ENCODE assay signal across 8 mouse cellular contexts in the genomic region with DNA sequence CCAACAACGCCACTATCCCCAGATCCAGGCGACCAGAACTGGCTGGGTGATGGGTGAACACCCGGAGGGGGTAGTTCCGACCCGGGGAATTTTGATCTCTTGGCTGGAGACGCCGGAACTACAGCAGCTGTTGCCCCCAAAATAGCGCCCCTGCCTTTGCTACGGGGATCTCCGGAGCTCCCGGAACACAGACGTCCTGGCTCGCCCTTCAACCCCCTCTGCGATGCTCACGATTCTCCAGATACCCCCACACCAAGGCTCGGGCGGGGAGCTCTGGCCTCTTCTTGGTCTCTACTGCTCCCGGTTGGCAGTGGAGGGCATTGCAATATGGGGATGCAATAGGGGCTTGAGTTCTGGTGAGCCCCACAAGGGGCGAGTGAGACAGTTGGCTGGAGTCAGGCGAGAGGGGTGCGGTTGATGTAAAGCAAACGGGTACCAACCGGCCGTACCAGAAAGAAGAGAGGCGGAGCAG. TPM values are rescaled to one million over a fixed set of nuclear protein-coding genes. Genes with fewer than 3 reads are reported as not detected.
DNase-seq lines count a peak whose midpoint lies in the region; ATAC-seq and TF ChIP-seq lines count a peak whose summit lies in the region.

No protein-coding gene starts in this region.

- TF ChIP-seq POLR2A in small intestine, adult 2 months (IDR thresholded peaks at IDR 0.05; ENCODE audit: low read depth, low read length), result no peak

- H3K4me2 ChIP-seq in lung, postnatal 0 days (replicated peaks; ENCODE audit: low read depth, low read length), result peak overlapping the region; percentile 62
- peak overlapping the region; percentile 84 for H3K4me2 ChIP-seq in kidney, postnatal 0 days (ENCODE audit: low read length)

- 0 out of 2 replicates have a peak overlapping the region, but pooled peaks have one; percentile 5 for H3K4me3 ChIP-seq in lung, postnatal 0 days (ENCODE audit: low read depth, low read length)
- peak overlapping the region; percentile 18; the same call in 1 of the 2 replicates for H3K4me3 ChIP-seq in kidney, postnatal 0 days (replicated peaks; ENCODE audit: low read depth, low read length)
- peak overlapping the region; percentile 29 for H3K4me3 ChIP-seq in small intestine, adult 2 months (ENCODE audit: low read depth, low read length)

- no peaks in the 10 kb centered on the region for H3K9me3 ChIP-seq in lung, postnatal 0 days (ENCODE audit: low read length)
- no peaks in the 10 kb centered on the region for H3K9me3 ChIP-seq in kidney, postnatal 0 days (replicated peaks; ENCODE audit: low read length)

- ATAC-seq in lung, postnatal 0 days, result no peak
- ATAC-seq in kidney, postnatal 0 days (replicated peaks; ENCODE audit: low FRiP score, low read depth), result no peak
- ATAC-seq in megakaryocyte progenitor cell, adult 5-6 weeks (replicated peaks; ENCODE audit: poor library complexity), result peak; percentile 13

- TF ChIP-seq EP300 in lung, postnatal 0 days (IDR thresholded peaks at IDR 0.05), result no peak

- H3K27ac ChIP-seq in lung, postnatal 0 days (ENCODE audit: low read length), result no peak overlapping the region
- H3K27ac ChIP-seq in kidney, postnatal 0 days, result no peak overlapping the region
- no peak overlapping the region for H3K27ac ChIP-seq in small intestine, adult 2 months (ENCODE audit: insufficient read depth, low read depth, low read length)

- no peaks in the 10 kb centered on the region for H3K36me3 ChIP-seq in lung, postnatal 0 days (ENCODE audit: insufficient read depth, low read length)
- H3K36me3 ChIP-seq in kidney, postnatal 0 days (ENCODE audit: insufficient read depth, low read length), result no peaks in the 10 kb centered on the region
- no peaks in the 10 kb centered on the region for H3K36me3 ChIP-seq in small intestine, adult 2 months (ENCODE audit: control insufficient read depth, insufficient read depth, low read length)

- peak; percentile 58 for TF ChIP-seq CTCF in lung, postnatal 0 days (IDR thresholded peaks at IDR 0.05)
- TF ChIP-seq CTCF in kidney, postnatal 0 days (IDR thresholded peaks at IDR 0.05; ENCODE audit: low read depth), result peak; percentile 62
- TF ChIP-seq CTCF in small intestine, adult 2 months (IDR thresholded peaks at IDR 0.05; ENCODE audit: extremely low read depth, insufficient read length, insufficient replicate concordance, low read depth, low read length), result 0 out of 2 replicates have a peak, but pooled peaks have one; percentile 13

- H3K9ac ChIP-seq in lung, postnatal 0 days (replicated peaks; ENCODE audit: low read depth), result no peak overlapping the region
- H3K9ac ChIP-seq in kidney, postnatal 0 days (ENCODE audit: low read depth, low read length), result peak overlapping the region; percentile 28; the same call in 1 of the 2 replicates

- DNase-seq in lung, postnatal 0 days (ENCODE audit: low spot score), result no peak
- DNase-seq in lung, postnatal 25 days (ENCODE audit: low spot score), result no peak
- peak; percentile 61 to 69 for DNase-seq in cerebellum, postnatal 36 days
- peak; percentile 58 to 75 for DNase-seq in gastrocnemius, adult 8-10 months (ENCODE audit: low spot score in 2 of 2)
- peak; percentile 62 for DNase-seq in kidney, postnatal 0 days (ENCODE audit: low spot score)
- DNase-seq in ovary, postnatal 36 days (ENCODE audit: low spot score), result no peak

- peaks cover 16% of the 10 kb centered on the region for H3K27me3 ChIP-seq in lung, postnatal 0 days (replicated peaks; ENCODE audit: insufficient read depth, low read length)
- H3K27me3 ChIP-seq in kidney, postnatal 0 days (ENCODE audit: insufficient read depth, low read length), result peaks cover 25% of the 10 kb centered on the region; the same call in 1 of the 2 replicates
- H3K27me3 ChIP-seq in small intestine, adult 2 months (ENCODE audit: control insufficient read depth, insufficient read depth, low read length), result peaks cover 21% of the 10 kb centered on the region

- WGBS in lung, postnatal 0 days, result 2% methylated on average over 25 of the region's 25 CpGs
- 3% methylated on average over 25 of the region's 25 CpGs for WGBS in kidney, postnatal 0 days
- 5% methylated on average over 25 of the region's 25 CpGs for WGBS in small intestine, adult 2 months

- H3K4me1 ChIP-seq in lung, postnatal 0 days (ENCODE audit: insufficient read depth, low read depth, low read length), result peaks cover 11% of the 10 kb centered on the region
- peaks cover 23% of the 10 kb centered on the region for H3K4me1 ChIP-seq in kidney, postnatal 0 days (replicated peaks; ENCODE audit: insufficient read depth, low read length)
- peaks cover 42% of the 10 kb centered on the region for H3K4me1 ChIP-seq in small intestine, adult 2 months (ENCODE audit: control insufficient read depth, insufficient read depth, insufficient read length, low read length)

RNA-seq across cellular contexts. Expression of gene Ache, which starts 1.7 kb away (rescaled TPM):
- polyA plus RNA-seq in lung, postnatal 0 days (2015; fragmentation: Nextera tagmentation; extraction: Ambion mirVana), result 0.92 and 1.2 TPM in 2 replicates
- 10 to 100 TPM; 15.8 to 27.7 (median 20.1) TPM for total RNA-seq in gastrocnemius, adult 8-10 months (2022)
- polyA plus RNA-seq in kidney, postnatal 0 days (2015; fragmentation: Nextera tagmentation; extraction: Ambion mirVana), result 6.5 and 7.4 TPM in 2 replicates
- 0.67 and 2.3 TPM in 2 replicates for total RNA-seq in megakaryocyte progenitor cell, adult 5-6 weeks (2015)
- total RNA-seq in megakaryocyte progenitor cell, adult 5-6 weeks (2017), result under 0.01 TPM in 1 of 2 replicates, not detected in the other
- 5.1 and 5.3 TPM in 2 replicates for polyA plus RNA-seq in small intestine, adult 2 months (2012; rRNA removed)

RNA-seq across cellular contexts. Expression of gene Ufsp1, which starts 5.4 kb away (rescaled TPM):
- 4.7 and 7.2 TPM in 2 replicates for polyA plus RNA-seq in lung, postnatal 0 days (2015; fragmentation: Nextera tagmentation; extraction: Ambion mirVana)
- 10 to 100 TPM; 14.6 to 22.7 (median 19.1) TPM for total RNA-seq in gastrocnemius, adult 8-10 months (2022)
- 11.4 and 12.8 TPM in 2 replicates for polyA plus RNA-seq in kidney, postnatal 0 days (2015; fragmentation: Nextera tagmentation; extraction: Ambion mirVana)
- 0.61 and 2.9 TPM in 2 replicates for total RNA-seq in megakaryocyte progenitor cell, adult 5-6 weeks (2015)
- 1.3 and 3.8 TPM in 2 replicates for total RNA-seq in megakaryocyte progenitor cell, adult 5-6 weeks (2017)
- 7.0 and 10.9 TPM in 2 replicates for polyA plus RNA-seq in small intestine, adult 2 months (2012; rRNA removed)

RNA-seq across cellular contexts. Expression of gene Srrt, which starts 18.4 kb away (rescaled TPM):
- 30.9 and 32.7 TPM in 2 replicates for polyA plus RNA-seq in lung, postnatal 0 days (2015; fragmentation: Nextera tagmentation; extraction: Ambion mirVana)
- 10 to 100 TPM; 30.0 to 37.2 (median 34.0) TPM for total RNA-seq in gastrocnemius, adult 8-10 months (2022)
- 68.0 and 77.7 TPM in 2 replicates for polyA plus RNA-seq in kidney, postnatal 0 days (2015; fragmentation: Nextera tagmentation; extraction: Ambion mirVana)
- 133 and 143 TPM in 2 replicates for total RNA-seq in megakaryocyte progenitor cell, adult 5-6 weeks (2015)
- total RNA-seq in megakaryocyte progenitor cell, adult 5-6 weeks (2017), result 241 and 321 TPM in 2 replicates
- 60.3 and 109 TPM in 2 replicates for polyA plus RNA-seq in small intestine, adult 2 months (2012; rRNA removed)

RNA-seq across cellular contexts. Expression of gene Trip6, which starts 25.2 kb away (rescaled TPM):
- 45.8 and 50.1 TPM in 2 replicates for polyA plus RNA-seq in lung, postnatal 0 days (2015; fragmentation: Nextera tagmentation; extraction: Ambion mirVana)
- 1 to 10 TPM; 1.4 to 3.9 (median 2.1) TPM for total RNA-seq in gastrocnemius, adult 8-10 months (2022)
- polyA plus RNA-seq in kidney, postnatal 0 days (2015; fragmentation: Nextera tagmentation; extraction: Ambion mirVana), result 74.8 and 75.6 TPM in 2 replicates
- 4.0 and 6.7 TPM in 2 replicates for total RNA-seq in megakaryocyte progenitor cell, adult 5-6 weeks (2015)
- 7.1 and 7.5 TPM in 2 replicates for total RNA-seq in megakaryocyte progenitor cell, adult 5-6 weeks (2017)
- 7.6 and 8.2 TPM in 2 replicates for polyA plus RNA-seq in small intestine, adult 2 months (2012; rRNA removed)

RNA-seq across cellular contexts. Expression of gene Slc12a9, which starts 44.4 kb away (rescaled TPM):
- polyA plus RNA-seq in lung, postnatal 0 days (2015; fragmentation: Nextera tagmentation; extraction: Ambion mirVana), result 8.2 TPM in 2 replicates
- 1 to 10 TPM; 1.7 to 3.6 (median 1.9) TPM for total RNA-seq in gastrocnemius, adult 8-10 months (2022)
- polyA plus RNA-seq in kidney, postnatal 0 days (2015; fragmentation: Nextera tagmentation; extraction: Ambion mirVana), result 11.8 and 12.0 TPM in 2 replicates
- total RNA-seq in megakaryocyte progenitor cell, adult 5-6 weeks (2015), result 2.4 and 4.4 TPM in 2 replicates
- 5.3 and 5.7 TPM in 2 replicates for total RNA-seq in megakaryocyte progenitor cell, adult 5-6 weeks (2017)
- 9.2 and 14.8 TPM in 2 replicates for polyA plus RNA-seq in small intestine, adult 2 months (2012; rRNA removed)

Comparison
In these comparisons a context has a peak if more than half of its experiments do, and no peak if none do; other contexts are left out.
1. DNase-seq: peak in cerebellum, postnatal 36 days (2 of 2), gastrocnemius, adult 8-10 months (2 of 2) and kidney, postnatal 0 days (single experiment); none in lung, postnatal 0 days (single experiment), lung, postnatal 25 days (single experiment) and ovary, postnatal 36 days (single experiment).
2. Peak in every context shown above with its lines, with median percentiles within 50 percentile points of each other: H3K4me3 ChIP-seq and CTCF ChIP-seq.